Mouse (Mus musculus) forebrain, embryonic 10.5 days (tissue): ENCODE measurements around the gene E030025P04Rik. TPM values are rescaled to one million over a fixed set of nuclear protein-coding genes. Genes with fewer than 3 reads are reported as not detected.

Source experiments
- DNase-seq: peaks from one replicate; pipeline ENCODE4 v3.0.0-alpha.2; 2017; ENCODE audit warnings: low spot score; ENCODE audit errors: extremely low spot score
- H3K27ac ChIP-seq: fragments of 300-500 bp; sonication (generic); 2 replicates; pipeline ENCODE4 v1.5.1; 2016; ENCODE audit warnings: mild to moderate bottlenecking
- H3K27me3 ChIP-seq: fragments of 300-500 bp; sonication (generic); 2 replicates; pipeline ENCODE4 v1.6.1; 2016; ENCODE audit warnings: mild to moderate bottlenecking; ENCODE audit not compliant: poor library complexity, severe bottlenecking
- H3K36me3 ChIP-seq: fragments of 300-500 bp; sonication (generic); replicated peaks from 2 replicates; pipeline ENCODE4 v1.6.1; 2016; ENCODE audit warnings: mild to moderate bottlenecking, moderate library complexity
- H3K4me1 ChIP-seq: fragments of 300-500 bp; sonication (generic); 2 replicates; pipeline ENCODE4 v1.6.1; 2016
- H3K4me3 ChIP-seq: fragments of 300-500 bp; sonication (generic); 2 replicates; pipeline ENCODE4 v1.5.1; 2016; ENCODE audit warnings: mild to moderate bottlenecking, moderate library complexity
- H3K9me3 ChIP-seq: fragments of 300-500 bp; sonication (generic); 2 replicates; pipeline ENCODE4 v1.6.1; 2016; ENCODE audit warnings: mild to moderate bottlenecking, moderate library complexity
- WGBS: fragments of 180-500 bp; shearing (Covaris S2); methylation state at CpG from one replicate; pipeline ENCODE4 v1.1.7; 2016; 5-methylcytosine and 5-hydroxymethylcytosine counted together
- polyA plus RNA-seq: library from polyadenylated mRNA; unstranded; fragments of >200 nt; fragmentation: Nextera tagmentation; extraction: Ambion mirVana; gene quantifications from 2 replicates; pipeline ENCODE4 v1.2.1, GENCODE M21; 2016

The E030025P04Rik gene
- polyA plus RNA-seq, 1 experiment from 2014 or later = not detected

GRCm38 (mm10) chr11:109126482-109126881 is 17.7 kb downstream of the E030025P04Rik start:
- WGBS = 88% methylated on average over 7 of the region's 7 CpGs
- Histone ChIP-seq H3K4me1 (0 out of 2 replicates have a peak, but pooled peaks cover 8% of the 10 kb centered on the region), H3K27me3 (no peaks in the 10 kb centered on the region), H3K27ac (no peak overlapping the region), H3K4me3 (no peak overlapping the region), H3K36me3 (no peaks in the 10 kb centered on the region), H3K9me3 (no peaks in the 10 kb centered on the region)
- no peak for DNase-seq

DNA sequence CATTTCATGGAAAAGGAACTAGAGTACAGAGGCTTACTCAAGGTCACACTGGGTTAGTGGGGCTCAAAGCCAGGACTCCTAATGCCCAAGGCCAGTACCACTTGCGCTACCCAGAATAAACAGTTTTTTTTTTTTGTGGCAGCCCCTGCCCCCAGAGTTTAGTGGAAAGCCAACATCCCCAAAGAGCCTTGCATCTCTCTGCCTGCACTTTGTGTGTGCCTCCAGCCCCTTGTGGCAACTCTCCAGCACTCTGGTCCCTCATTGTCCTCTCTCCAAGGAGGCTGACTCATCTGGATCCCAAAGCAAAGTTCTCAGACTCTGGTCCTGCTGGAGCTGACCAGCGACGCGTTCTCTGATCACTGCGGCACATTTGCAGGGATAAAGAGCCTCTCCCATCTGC is 18.7 kb downstream of the E030025P04Rik start:
- DNase-seq = no peak
- H3K9me3 ChIP-seq = no peaks in the 10 kb centered on the region
- 0 out of 2 replicates have a peak, but pooled peaks cover 8% of the 10 kb centered on the region for H3K4me1 ChIP-seq
- no peak overlapping the region for H3K4me3 ChIP-seq
- WGBS = 87% methylated on average over 5 of the region's 5 CpGs
- H3K36me3 ChIP-seq = no peaks in the 10 kb centered on the region
- H3K27ac ChIP-seq = 0 out of 2 replicates have a peak overlapping the region, but pooled peaks have one; percentile 12
- H3K27me3 ChIP-seq = no peaks in the 10 kb centered on the region

- H3K27ac ChIP-seq = no peak overlapping the region
- H3K4me1 ChIP-seq = 0 out of 2 replicates have a peak, but pooled peaks cover 8% of the 10 kb centered on the region
- no peaks in the 10 kb centered on the region for H3K27me3 ChIP-seq
- H3K4me3 ChIP-seq = no peak overlapping the region
- no peaks in the 10 kb centered on the region for H3K36me3 ChIP-seq
- DNase-seq = no peak
- WGBS = 63% methylated on average over 3 of the region's 3 CpGs
- no peaks in the 10 kb centered on the region for H3K9me3 ChIP-seq
Observed at GRCm38 (mm10) chr11:109124284-109124683, 19.9 kb downstream of the E030025P04Rik start.

- Histone ChIP-seq H3K36me3 (no peaks in the 10 kb centered on the region), H3K27ac (no peak overlapping the region), H3K4me3 (no peak overlapping the region), H3K4me1 (peaks cover 55% of the 10 kb centered on the region), H3K27me3 (peaks cover 59% of the 10 kb centered on the region), H3K9me3 (no peaks in the 10 kb centered on the region; the same call in 1 of the 2 replicates)
- no peak for DNase-seq
- WGBS = 18% methylated on average over 11 of the region's 11 CpGs
Observed at GRCm38 (mm10) chr11:109109826-109110346, 34.3 kb downstream of the E030025P04Rik start.

GRCm38 (mm10) chr11:109109056-109109455 is 35.1 kb downstream of the E030025P04Rik start:
- no peak overlapping the region for H3K4me3 ChIP-seq
- H3K4me1 ChIP-seq = peaks cover 57% of the 10 kb centered on the region
- no peak overlapping the region for H3K27ac ChIP-seq
- no peaks in the 10 kb centered on the region for H3K36me3 ChIP-seq
- DNase-seq = no peak
- H3K27me3 ChIP-seq = peaks cover 67% of the 10 kb centered on the region
- no peaks in the 10 kb centered on the region; the same call in 1 of the 2 replicates for H3K9me3 ChIP-seq

DNA sequence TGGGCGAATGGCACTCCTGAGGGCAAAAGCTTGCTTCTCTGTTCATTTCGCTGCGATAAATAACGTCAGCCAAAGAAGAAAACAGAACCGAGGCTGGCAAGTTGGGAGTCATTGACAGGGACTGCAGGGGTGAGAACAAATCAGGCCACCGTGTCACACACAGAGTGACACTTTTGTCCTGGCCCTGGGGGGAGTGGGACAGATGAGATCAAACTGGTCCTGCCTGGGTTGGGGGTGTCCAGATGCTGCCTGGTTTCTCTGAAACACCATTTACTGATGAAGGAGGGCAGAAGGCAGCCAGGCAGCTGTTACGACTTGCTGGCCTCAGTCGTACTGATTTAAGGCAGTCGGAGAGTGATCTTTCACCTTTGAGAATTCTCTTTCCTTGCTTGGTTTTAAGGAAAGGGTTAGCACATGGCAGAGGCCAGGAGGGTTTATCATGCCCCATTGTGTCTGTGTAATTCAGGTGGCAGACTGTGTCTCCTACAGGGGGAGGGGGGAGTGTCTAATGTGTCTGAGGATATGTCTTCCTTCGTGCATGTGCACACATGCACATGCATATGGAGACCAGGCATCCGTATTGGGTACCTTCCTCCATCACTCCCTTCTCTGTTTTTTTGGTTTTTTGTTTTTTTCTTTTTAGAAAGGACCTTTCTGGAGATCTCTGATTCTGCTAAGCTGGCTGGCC is 36.5 kb downstream of the E030025P04Rik start:
- peak overlapping the region; percentile 80 for H3K27ac ChIP-seq
- DNase-seq = no peak
- 38% methylated on average over 11 of the region's 11 CpGs for WGBS

DNA sequence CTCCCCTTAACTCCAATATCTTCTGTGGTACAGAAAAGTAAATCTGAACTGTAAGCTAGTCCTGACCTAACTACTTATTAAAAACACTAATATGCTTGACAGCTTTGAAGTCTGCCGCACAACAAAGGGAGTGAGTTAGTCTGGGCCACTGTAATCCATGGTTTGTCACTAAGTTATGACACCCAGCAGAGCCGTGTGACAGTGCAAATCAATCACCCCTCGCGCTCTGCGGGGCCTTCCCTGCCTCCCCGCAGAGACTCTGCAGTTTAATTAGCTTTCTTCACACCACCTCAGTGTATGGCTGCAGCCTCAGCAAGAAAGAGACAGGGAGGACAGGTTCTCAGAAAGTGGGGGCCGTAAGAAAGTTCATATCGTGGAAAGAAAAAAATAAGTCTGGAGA is 37.4 kb downstream of the E030025P04Rik start:
- no peaks in the 10 kb centered on the region for H3K36me3 ChIP-seq
- peaks cover 57% of the 10 kb centered on the region for H3K27me3 ChIP-seq
- no peak overlapping the region for H3K4me3 ChIP-seq
- peak overlapping the region; percentile 80 for H3K27ac ChIP-seq
- DNase-seq = no peak
- WGBS = 7% methylated on average over 8 of the region's 8 CpGs
- peaks cover 57% of the 10 kb centered on the region for H3K4me1 ChIP-seq
- no peaks in the 10 kb centered on the region for H3K9me3 ChIP-seq

More for the DNA sequence above, 36.5 kb downstream of the E030025P04Rik start:
- Histone ChIP-seq H3K27me3 (peaks cover 66% of the 10 kb centered on the region), H3K4me1 (peaks cover 57% of the 10 kb centered on the region), H3K4me3 (no peak overlapping the region), H3K9me3 (no peaks in the 10 kb centered on the region), H3K36me3 (no peaks in the 10 kb centered on the region)

GRCm38 (mm10) chr11:109106181-109106580 is 38.0 kb downstream of the E030025P04Rik start:
- H3K27me3 ChIP-seq = peaks cover 51% of the 10 kb centered on the region
- no peak for DNase-seq
- no peaks in the 10 kb centered on the region for H3K36me3 ChIP-seq
- H3K4me1 ChIP-seq = peaks cover 57% of the 10 kb centered on the region
- 43% methylated on average over 5 of the region's 5 CpGs for WGBS
- H3K27ac ChIP-seq = peak overlapping the region; percentile 80; the same call in 1 of the 2 replicates
- H3K4me3 ChIP-seq = no peak overlapping the region
- H3K9me3 ChIP-seq = no peaks in the 10 kb centered on the region

DNA sequence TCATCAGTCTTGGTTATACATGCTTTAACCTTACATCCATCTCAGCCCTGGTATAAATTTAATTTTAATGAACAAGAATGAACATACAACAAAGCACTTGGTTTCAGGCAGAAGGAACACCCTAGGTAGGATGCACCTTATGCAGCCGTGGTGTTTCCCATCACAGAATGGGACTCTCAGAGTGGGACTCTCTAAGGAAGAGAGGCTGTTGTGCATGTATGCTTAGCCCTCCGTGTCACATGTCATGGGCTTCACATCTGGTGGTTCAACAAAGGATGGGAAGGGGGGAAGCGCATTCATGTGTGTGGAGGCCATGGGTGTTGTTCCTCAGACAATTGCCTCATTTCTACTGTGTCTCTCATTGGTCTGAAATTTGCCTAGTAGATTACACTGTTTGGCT is 40.8 kb downstream of the E030025P04Rik start:
- Histone ChIP-seq H3K9me3 (no peaks in the 10 kb centered on the region), H3K27ac (no peak overlapping the region), H3K4me3 (no peak overlapping the region), H3K36me3 (no peaks in the 10 kb centered on the region), H3K27me3 (peaks cover 27% of the 10 kb centered on the region), H3K4me1 (peaks cover 41% of the 10 kb centered on the region)
- WGBS = 93% methylated on average over 3 of the region's 3 CpGs
- DNase-seq = no peak

DNA sequence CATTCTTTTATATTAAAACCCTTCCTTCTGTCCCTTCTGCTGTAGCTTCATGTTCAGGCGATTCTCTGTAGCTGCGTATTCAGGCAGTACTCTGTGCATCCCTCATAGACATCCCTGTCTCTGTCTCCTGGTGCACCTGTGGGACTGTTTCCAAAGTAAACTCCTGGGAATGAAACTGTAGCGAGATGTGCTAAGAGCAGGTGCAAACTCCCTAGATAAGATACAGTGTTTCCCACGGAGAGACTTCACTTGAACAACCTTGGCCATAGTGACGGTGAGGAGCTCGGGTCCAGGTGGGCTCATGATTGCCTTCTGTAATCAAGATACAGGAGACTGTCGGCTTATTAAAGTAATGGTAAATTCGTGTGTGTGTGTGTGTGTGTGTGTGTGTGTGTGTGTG is 41.5 kb downstream of the E030025P04Rik start:
- WGBS = 91% methylated on average over 8 of the region's 8 CpGs
- Histone ChIP-seq H3K27me3 (peaks cover 20% of the 10 kb centered on the region), H3K27ac (no peak overlapping the region), H3K9me3 (no peaks in the 10 kb centered on the region), H3K36me3 (no peaks in the 10 kb centered on the region), H3K4me3 (no peak overlapping the region), H3K4me1 (peaks cover 41% of the 10 kb centered on the region)
- DNase-seq = no peak

- H3K4me1 ChIP-seq = peaks cover 28% of the 10 kb centered on the region
- DNase-seq = no peak
- no peak overlapping the region for H3K4me3 ChIP-seq
- H3K36me3 ChIP-seq = no peaks in the 10 kb centered on the region
- H3K27ac ChIP-seq = no peak overlapping the region
- peaks cover 20% of the 10 kb centered on the region; the same call in 1 of the 2 replicates for H3K27me3 ChIP-seq
- 93% methylated on average over 6 of the region's 6 CpGs for WGBS
- H3K9me3 ChIP-seq = no peaks in the 10 kb centered on the region
Observed at GRCm38 (mm10) chr11:109100266-109100665, 43.9 kb downstream of the E030025P04Rik start.

GRCm38 (mm10) chr11:109091821-109092220 is 52.3 kb downstream of the E030025P04Rik start:
- Histone ChIP-seq H3K36me3 (no peaks in the 10 kb centered on the region), H3K27me3 (peaks cover 5% of the 10 kb centered on the region; the same call in 1 of the 2 replicates), H3K9me3 (no peaks in the 10 kb centered on the region), H3K4me1 (peaks cover 33% of the 10 kb centered on the region), H3K27ac (peak overlapping the region; percentile 35), H3K4me3 (no peak overlapping the region)
- 22% methylated on average over 5 of the region's 5 CpGs for WGBS
- no peak for DNase-seq
